Mouse (Mus musculus) frontal cortex, postnatal 10 days (tissue): ENCODE measurements around the gene Nr1d1.

ENCODE experiments used
- DNase-seq, 2 experiments: peaks; one replicate each; pipeline ENCODE4 v3.0.0; 2022; ENCODE audit warnings: low spot score in 2 of 2, mixed read lengths in 1 of 2

Gene Nr1d1

DNA sequence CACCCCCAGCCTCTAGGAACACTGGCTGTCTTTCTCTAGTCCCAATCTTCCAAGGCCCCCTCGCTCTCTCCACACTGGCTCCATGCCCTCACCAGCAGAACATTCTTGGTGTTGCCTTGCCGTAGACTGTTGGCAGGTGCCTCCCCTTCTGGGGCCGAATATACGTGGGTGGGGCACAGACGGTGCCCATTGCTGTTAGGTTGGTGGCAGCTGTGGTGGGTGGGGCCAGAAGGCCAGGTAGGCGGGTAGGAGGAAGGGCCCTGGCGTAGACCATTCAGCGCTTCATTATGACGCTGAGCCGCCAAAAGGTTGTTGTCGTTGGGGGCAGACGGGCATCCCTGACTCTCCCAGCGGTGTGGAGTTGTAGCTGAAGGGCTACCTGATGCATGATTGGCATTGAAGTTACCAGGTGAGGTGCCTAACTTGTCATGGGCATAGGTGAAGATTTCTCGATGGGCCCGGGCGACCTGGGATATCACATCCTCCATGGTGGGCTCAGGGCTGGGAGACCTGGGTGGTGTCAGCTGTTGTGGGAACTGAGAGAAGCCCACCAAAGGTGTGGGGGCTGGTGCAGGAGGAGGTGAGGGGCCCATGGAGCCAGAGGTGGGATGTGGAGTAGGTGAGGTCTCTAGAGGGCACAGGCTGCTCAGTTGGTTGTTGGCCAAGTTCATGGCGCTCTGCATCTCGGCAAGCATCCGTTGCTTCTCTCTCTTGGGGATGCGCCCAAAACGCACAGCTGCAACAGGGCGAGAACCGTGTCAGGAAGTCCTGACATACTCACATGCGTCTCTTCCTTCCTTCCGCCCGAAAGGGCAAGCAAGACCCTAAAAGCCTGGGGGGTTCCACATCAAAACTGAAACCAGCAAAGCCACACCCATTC, 4.8 kb downstream of the Nr1d1 start:
- no peak for DNase-seq

DNA sequence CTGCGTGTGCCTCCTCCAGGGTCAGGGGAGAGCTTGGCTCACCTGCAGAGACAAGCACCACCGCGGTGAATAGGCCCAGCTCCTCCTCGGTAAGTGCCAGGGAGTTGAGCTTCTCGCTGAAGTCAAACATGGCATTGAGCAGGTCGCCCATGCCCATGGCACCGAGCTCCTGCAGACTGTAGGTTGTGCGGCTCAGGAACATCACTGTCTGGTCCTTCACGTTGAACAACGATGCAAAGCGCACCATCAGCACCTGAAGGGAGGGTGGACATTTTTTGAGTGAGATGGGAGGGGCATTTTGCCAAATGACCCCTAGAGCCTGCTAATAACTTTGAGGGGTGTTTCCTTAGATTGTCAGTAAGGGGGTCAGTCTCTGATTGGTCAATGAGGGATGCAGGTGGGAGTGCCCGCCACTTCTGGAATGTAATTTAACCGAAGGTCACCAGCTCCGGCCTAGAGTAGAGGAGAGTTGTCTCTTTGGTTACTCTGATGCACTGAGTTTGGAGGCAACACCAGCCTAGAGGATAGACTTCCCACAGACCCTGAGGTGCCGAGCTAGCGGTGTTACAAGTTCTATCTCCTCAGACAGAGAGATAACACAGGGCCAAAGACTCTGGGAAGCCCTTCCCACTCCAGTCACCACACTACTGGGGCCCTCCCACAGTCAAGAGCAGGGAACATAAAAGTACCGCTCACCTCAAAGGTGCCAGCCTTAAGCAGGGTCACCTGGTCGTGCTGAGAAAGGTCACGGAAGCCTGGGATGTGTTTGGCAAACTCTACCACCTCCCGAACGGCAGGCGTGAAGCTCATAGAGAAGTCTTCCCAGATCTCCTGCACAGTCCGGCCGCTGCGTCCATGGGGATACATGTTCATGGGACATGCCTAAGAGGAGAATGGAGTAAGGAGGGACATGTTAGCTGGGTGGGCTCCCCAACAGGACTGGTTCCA, 5.9 kb downstream of the Nr1d1 start:
- DNase-seq = no peak

DNA sequence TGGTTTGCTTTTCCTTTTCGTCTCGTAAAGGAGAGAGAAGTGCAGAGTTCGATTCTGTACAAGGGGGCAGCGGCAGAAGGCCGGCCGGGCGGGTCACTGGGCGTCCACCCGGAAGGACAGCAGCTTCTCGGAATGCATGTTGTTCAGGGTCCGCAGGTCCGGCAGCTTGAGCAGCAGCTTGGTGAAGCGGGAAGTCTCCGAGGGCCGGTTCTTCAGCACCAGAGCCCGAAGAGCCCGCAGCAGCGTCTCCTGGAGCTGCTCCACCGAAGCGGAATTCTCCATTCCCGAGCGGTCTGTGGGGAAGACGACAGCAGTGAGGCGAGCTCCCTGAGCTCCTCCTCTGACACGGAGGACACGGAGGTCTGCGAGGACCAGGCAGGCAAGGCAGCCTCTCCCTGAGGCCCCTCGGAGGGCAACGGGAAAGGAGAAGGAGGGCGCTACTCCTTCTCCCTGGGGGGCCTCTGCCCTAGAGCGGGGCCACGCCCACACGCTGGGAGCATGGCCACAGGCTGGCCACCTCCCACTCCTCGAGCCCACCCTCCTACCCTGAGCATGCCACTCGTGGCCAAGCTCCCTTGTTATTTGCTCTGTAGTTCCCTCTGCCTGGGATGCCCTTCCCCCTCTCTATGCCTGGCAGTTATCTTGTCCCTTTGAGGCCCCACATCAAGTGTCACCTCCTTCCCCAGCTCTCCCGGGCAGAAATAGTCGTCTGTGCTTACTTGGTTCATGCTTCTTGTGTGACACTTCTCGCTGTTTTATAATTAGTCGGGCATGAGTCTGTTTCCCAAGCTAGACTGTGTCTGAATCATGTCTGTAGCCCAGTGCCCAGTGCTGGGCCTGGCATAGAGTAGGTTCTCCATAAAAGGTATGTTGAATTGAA, 6.8 kb downstream of the Nr1d1 start:
- DNase-seq = no peak

GRCm38 (mm10) chr11:98767713-98768112, 7.4 kb downstream of the Nr1d1 start:
- DNase-seq = no peak

DNA sequence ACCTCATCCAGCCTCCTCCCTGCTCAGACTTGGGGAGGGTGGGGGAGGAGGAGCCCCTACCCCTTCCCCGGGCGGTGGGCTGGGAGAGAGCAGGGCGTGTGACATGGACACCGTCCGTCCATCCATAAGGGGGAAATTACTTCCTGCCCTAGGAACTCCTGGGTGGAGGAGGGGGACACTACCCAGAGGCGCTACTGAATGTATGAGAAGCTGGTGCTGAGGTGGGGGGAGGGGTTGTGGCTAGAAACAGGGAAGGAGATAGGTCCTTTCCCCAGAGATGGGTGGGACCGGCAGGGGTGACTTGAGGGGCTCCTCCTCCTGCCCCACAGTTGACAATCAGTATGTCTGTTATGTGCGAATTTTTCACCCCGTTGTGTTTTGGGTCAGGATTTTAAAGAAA, 7.9 kb downstream of the Nr1d1 start:
- no peak for DNase-seq

- no peak for DNase-seq
These were observed 8.3 kb downstream of the Nr1d1 start for GRCm38 (mm10) chr11:98766816-98767215.

GRCm38 (mm10) chr11:98766346-98766745, 8.8 kb downstream of the Nr1d1 start:
- DNase-seq = no peak

GRCm38 (mm10) chr11:98765421-98766309, 9.5 kb downstream of the Nr1d1 start:
- DNase-seq = no peak

GRCm38 (mm10) chr11:98764746-98765145, 10.4 kb downstream of the Nr1d1 start:
- no peak for DNase-seq

GRCm38 (mm10) chr11:98764091-98764490, 11.0 kb downstream of the Nr1d1 start:
- no peak for DNase-seq

- no peak for DNase-seq
These were observed 11.7 kb downstream of the Nr1d1 start for GRCm38 (mm10) chr11:98763502-98763861.

DNA sequence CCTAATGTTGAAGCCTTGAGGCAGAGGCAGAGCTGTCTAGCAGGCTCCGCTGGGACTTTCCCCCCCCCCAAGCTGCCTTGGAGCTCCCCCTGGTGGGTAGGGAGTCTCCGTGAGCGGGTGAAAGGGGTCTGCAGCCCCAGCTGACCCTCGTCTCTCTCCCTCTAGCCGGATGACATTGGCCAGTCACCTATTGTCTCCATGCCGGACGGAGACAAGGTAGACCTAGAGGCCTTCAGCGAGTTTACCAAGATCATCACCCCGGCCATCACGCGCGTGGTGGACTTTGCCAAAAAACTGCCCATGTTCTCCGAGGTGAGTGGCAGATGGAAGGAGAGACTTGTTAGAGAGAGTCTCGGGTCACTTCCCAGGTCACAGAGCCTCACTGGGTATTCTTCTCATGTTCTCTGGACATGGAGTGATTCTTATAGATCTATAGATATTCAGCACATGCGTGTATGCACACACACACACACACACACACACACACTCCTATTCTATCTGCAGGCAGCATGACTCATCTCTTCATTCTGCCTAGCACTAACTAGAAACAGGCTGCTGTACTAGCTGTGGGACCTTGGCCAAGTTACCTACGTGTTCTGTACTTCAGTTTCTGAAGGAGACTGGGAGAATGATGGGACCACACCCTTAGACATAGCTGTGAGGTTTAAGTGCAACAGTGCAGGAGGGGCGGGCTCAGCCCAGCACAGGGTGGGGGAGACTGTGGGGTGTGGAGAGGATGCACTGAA, 12.2 kb downstream of the Nr1d1 start:
- no peak for DNase-seq

GRCm38 (mm10) chr11:98761939-98762338, 13.2 kb downstream of the Nr1d1 start:
- no peak for DNase-seq

- DNase-seq = no peak
These were observed 18.4 kb downstream of the Nr1d1 start for GRCm38 (mm10) chr11:98756711-98757110.

GRCm38 (mm10) chr11:98755726-98756380, 19.3 kb downstream of the Nr1d1 start:
- no peak for DNase-seq

- no peak for DNase-seq
These were observed 20.4 kb downstream of the Nr1d1 start for GRCm38 (mm10) chr11:98754621-98755181.

DNA sequence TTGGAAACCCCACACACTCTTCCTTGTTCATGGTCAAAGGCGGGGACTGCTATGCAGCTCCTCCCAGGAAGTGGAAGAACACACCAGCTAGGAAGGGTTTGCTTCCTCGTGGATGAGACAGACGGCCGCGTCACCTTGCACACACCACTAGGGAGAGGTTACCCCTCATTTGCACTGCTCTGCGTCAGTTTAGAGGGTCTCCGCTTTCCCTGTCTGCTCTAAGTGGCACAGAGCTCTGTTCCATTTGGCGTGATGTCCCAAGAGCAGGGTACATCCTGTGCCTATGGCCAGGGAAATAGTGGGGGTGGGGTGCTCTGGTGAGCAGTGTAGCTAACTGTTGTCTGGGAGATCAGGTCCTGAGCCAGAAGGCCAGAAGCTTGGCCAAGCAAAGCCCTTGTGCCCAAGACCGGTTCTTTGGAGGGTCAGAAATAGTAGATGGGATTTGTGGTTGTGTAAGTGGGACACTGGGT, 20.9 kb downstream of the Nr1d1 start:
- DNase-seq = no peak

GRCm38 (mm10) chr11:98753264-98753663, 21.9 kb downstream of the Nr1d1 start:
- no peak for DNase-seq
